Mouse (Mus musculus): ENCODE measurements around the gene Gm973. TPM values are rescaled to one million over a fixed set of nuclear protein-coding genes. Genes with fewer than 3 reads are reported as not detected.

Gm973 gene
- polyA plus RNA-seq, 1 experiment from 2014 or later: 5.5 TPM

DNA sequence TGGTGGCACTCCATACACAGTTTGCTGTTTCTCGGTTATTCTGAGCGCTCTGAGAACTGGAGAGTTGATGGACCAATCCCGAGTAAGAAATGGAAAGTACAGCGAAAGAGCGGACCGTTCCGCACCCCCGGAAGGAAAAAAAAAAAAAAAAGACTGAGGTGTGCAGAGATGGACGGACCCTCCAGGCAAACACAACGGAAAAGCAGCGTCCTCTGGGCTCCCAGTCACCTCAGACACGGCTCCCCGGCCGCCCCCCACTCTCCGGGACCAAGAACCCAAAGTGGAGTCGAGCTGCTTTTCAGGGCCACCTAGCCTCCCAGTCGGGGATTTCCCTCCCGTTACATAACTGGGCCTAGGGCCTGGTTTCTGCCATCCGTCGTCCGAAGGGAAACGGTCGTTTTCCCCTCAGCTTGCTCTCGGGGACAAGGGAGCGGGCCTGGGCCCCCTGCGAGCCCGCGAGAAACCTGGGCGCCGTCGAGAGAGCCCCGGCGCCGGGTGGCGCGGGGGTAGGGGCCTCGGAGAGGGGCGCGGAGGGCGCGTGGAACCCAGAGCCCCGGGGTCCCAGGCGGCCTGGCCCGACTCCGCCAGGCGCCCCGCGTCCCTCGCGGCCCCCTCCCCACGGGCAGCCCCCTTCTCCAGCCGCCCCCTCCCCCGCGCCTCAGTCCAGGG lies 154.0 kb downstream of the Gm973 start:
- no peaks in the 10 kb centered on the region for H3K27me3 ChIP-seq (replicated peaks; ENCODE audit: insufficient read depth, low read length)
- H3K4me3 ChIP-seq (ENCODE audit: low read depth, low read length): peak overlapping the region; percentile 99
- H3K9me3 ChIP-seq (ENCODE audit: low read length): no peaks in the 10 kb centered on the region
- peak overlapping the region; percentile 98 for H3K9ac ChIP-seq (replicated peaks; ENCODE audit: low read depth)
- TF ChIP-seq CTCF (IDR thresholded peaks at IDR 0.05) (no peak), EP300 (IDR thresholded peaks at IDR 0.05) (0 out of 2 replicates have a peak, but pooled peaks have one; percentile 18)
- peaks cover 11% of the 10 kb centered on the region; the same call in 1 of the 2 replicates for H3K4me1 ChIP-seq (ENCODE audit: insufficient read depth, low read depth, low read length)
- H3K4me2 ChIP-seq (replicated peaks; ENCODE audit: low read depth, low read length): peak overlapping the region; percentile 79
- WGBS: under 1% methylated on average over 35 of the region's 54 CpGs
- H3K27ac ChIP-seq (ENCODE audit: low read length): peak overlapping the region; percentile 97
- ATAC-seq (peak; percentile 57), DNase-seq (ENCODE audit: low spot score) (peak; percentile 57)
- H3K36me3 ChIP-seq (ENCODE audit: insufficient read depth, low read length): no peaks in the 10 kb centered on the region

DNA sequence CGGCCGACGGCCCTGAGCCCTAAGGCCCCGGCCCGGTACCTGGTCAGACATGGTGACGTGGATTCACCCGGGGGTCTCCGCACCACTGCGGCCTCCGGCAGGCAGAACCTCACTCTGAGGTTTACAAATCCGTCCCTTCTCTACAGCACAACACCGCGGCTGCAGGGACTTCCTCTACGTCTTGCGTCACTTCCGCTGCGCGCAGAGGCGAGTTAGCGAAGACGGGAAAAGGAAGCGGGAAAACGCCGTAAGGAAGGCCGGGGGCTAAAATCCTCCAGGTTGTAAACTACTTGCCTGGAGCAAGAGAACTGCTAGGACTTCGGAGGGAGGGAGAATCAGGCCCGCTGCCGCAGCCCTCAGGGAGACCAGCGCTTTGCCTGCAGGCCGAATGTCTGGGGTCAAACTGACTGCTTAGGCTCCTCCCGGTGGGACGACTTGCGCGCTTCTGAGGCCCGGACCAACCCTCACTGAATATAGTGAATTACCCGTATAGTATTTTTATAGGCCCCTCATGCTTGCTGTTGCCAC lies 154.6 kb downstream of the Gm973 start, which contains the start of gene Sumo1:
TSS of gene Sumo1 (minus strand) at position 194 of the 528 bp plus-strand sequence.
- H3K27ac ChIP-seq (ENCODE audit: low read length): peak within 1 kb of the TSS; percentile 97
- H3K4me2 ChIP-seq (replicated peaks; ENCODE audit: low read depth, low read length): peak within 1 kb of the TSS; percentile 79
- peak within 1 kb of the TSS; percentile 99 for H3K4me3 ChIP-seq (ENCODE audit: low read depth, low read length)
- no peaks in the 10 kb centered on the region for H3K9me3 ChIP-seq (ENCODE audit: low read length)
- WGBS: under 1% methylated on average over 36 of the region's 36 CpGs
- peak; percentile 97 for ATAC-seq
- no peaks in the 10 kb centered on the region for H3K36me3 ChIP-seq (ENCODE audit: insufficient read depth, low read length)
- peak within 1 kb of the TSS; percentile 98 for H3K9ac ChIP-seq (replicated peaks; ENCODE audit: low read depth)
- DNase-seq (ENCODE audit: low spot score): peak; percentile 96
- TF ChIP-seq CTCF (IDR thresholded peaks at IDR 0.05) (no peak), EP300 (IDR thresholded peaks at IDR 0.05) (no peak)
- H3K4me1 ChIP-seq (ENCODE audit: insufficient read depth, low read depth, low read length): peaks cover 11% of the 10 kb centered on the region; the same call in 1 of the 2 replicates
- H3K27me3 ChIP-seq (replicated peaks; ENCODE audit: insufficient read depth, low read length): no peaks in the 10 kb centered on the region

DNA sequence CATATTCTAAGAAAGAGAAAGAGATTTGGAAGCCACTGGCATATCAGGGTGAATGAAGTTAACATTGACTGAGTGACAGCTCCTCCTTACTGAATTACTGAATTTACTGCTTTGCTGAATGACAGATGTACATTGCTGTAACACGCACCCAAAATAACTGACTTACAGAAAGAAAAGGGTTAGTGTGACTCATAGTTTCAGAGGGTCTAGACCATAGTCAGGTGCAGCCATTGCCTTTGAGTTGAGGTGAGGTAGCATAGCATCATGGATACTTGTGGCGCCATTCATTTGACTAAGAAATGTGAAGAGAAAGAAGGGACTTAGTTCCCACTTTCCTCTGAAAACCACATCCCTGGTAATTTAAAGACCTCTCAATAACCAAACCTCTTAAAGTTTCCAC lies 157.6 kb downstream of the Gm973 start:
- TF ChIP-seq EP300 (IDR thresholded peaks at IDR 0.05) (no peak), CTCF (IDR thresholded peaks at IDR 0.05) (no peak)
- Histone ChIP-seq H3K27ac (ENCODE audit: low read length) (no peak overlapping the region), H3K4me3 (ENCODE audit: low read depth, low read length) (no peak overlapping the region), H3K27me3 (replicated peaks; ENCODE audit: insufficient read depth, low read length) (no peaks in the 10 kb centered on the region), H3K4me1 (ENCODE audit: insufficient read depth, low read depth, low read length) (peaks cover 4% of the 10 kb centered on the region; the same call in 1 of the 2 replicates), H3K4me2 (replicated peaks; ENCODE audit: low read depth, low read length) (no peak overlapping the region), H3K36me3 (ENCODE audit: insufficient read depth, low read length) (no peaks in the 10 kb centered on the region), H3K9me3 (ENCODE audit: low read length) (no peaks in the 10 kb centered on the region), H3K9ac (replicated peaks; ENCODE audit: low read depth) (no peak overlapping the region)
- DNase-seq (ENCODE audit: low spot score): no peak
- WGBS: 94% methylated on average over 2 of the region's 2 CpGs
- ATAC-seq: no peak

DNA sequence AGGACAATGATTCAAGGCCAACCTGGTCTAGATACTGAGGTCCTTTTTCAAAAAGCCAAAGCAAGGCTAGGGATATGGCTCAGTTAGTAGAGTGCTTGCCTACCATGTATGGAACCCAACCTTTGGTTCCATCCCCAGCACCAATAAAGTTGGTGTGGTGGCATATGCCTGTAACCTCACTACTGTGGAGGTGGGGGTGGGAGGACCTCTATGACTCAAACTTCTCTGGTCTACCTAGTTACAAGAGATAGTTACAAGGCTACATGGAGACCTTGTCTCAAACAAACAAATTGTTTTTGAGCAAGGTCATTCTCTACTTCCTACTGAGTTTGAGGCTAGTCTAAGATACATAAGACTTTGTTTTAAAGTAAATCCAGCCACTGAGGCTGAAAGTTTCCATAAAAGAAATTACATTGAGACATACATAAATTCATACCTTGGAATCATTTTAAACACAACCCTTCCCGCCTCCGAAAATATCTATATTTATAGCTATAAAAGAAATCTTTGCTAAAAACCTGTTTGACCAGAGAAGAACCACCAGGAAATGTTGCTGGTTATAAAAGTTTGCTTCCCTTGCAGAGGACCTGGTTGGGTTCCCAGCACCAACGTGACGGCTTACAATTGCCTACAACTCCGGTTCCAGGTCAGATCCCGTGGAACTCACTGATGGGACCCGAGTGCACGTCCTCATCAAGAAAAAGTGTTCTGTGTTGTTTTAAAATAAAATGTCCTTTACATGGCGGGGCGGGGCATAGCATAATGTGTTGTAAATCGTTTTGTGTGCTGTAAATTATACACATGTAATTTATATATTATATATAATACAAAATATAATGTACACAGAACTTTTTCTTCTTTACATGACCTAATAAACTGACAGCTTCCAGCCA lies 168.1 kb downstream of the Gm973 start:
- no peaks in the 10 kb centered on the region; the same call in 1 of the 2 replicates for H3K4me1 ChIP-seq (ENCODE audit: insufficient read depth, low read depth, low read length)
- peak overlapping the region; percentile 58 for H3K4me2 ChIP-seq (replicated peaks; ENCODE audit: low read depth, low read length)
- 7% methylated on average over 11 of the region's 11 CpGs for WGBS
- TF ChIP-seq CTCF (IDR thresholded peaks at IDR 0.05) (no peak), EP300 (IDR thresholded peaks at IDR 0.05) (no peak)
- H3K9me3 ChIP-seq (ENCODE audit: low read length): no peaks in the 10 kb centered on the region
- H3K27ac ChIP-seq (ENCODE audit: low read length): peak overlapping the region; percentile 73
- no peak overlapping the region; the same call in 1 of the 2 replicates for H3K9ac ChIP-seq (replicated peaks; ENCODE audit: low read depth)
- ATAC-seq: peak; percentile 43
- no peak for DNase-seq (ENCODE audit: low spot score)
- no peaks in the 10 kb centered on the region for H3K27me3 ChIP-seq (replicated peaks; ENCODE audit: insufficient read depth, low read length)
- peak overlapping the region; percentile 43 for H3K4me3 ChIP-seq (ENCODE audit: low read depth, low read length)
- no peaks in the 10 kb centered on the region for H3K36me3 ChIP-seq (ENCODE audit: insufficient read depth, low read length)

DNA sequence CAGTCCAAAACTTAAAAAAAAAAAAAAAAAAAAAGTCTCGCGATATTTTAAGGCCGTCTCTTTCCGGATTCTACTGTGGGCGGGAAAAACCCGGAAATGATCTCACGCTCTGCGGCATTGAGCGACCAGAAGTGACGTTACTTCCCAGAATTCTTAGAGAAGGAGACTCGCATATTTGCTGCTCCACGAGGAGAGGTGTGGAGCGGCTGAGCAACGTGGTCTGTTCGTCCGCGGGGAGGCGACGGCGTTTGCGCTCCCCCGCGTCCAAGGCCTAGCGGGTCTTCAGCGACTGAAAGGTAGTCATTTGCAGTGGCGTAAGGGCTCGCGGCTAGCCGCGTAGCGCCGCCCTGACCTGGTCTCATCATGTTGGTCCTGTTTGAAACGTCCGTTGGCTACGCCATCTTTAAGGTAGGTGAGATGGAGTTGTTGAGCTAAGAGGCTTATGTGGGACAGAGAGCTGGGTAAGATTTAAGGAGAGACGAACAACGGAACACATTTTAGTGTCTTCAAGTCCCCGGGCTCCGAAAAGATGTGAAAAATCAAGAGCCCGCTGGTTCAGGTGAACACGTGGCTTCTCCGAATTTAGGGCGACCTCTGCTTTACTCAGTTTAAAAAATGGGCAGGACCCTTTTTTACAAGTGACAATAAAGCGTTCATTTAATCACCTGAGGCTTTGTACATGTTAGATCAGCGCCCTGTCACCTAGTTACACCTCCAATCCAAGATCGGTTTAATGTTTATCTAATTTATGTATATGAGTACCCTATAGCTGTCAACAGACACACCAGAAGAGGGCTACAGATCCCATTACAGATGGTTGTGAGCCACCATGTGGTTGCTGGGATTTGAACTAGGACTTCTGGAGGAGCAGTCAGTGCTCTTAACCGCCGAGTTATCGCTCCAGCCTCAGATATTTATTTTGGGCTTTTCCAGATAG lies 169.0 kb downstream of the Gm973 start, which contains the start of gene Nop58:
TSS of gene Nop58 (plus strand) at position 153 of the 937 bp plus-strand sequence.
- under 1% methylated on average over 49 of the region's 49 CpGs for WGBS
- peak; percentile 99 for ATAC-seq
- TF ChIP-seq CTCF (IDR thresholded peaks at IDR 0.05): 0 out of 2 replicates have a peak, but pooled peaks have one; percentile 19
- TF ChIP-seq EP300 (IDR thresholded peaks at IDR 0.05): peak; percentile 92

More for the DNA sequence above, 169.0 kb downstream of the Gm973 start, which contains the start of gene Nop58:
- Histone ChIP-seq H3K27me3 (replicated peaks; ENCODE audit: insufficient read depth, low read length) (no peaks in the 10 kb centered on the region), H3K36me3 (ENCODE audit: insufficient read depth, low read length) (peaks cover 3% of the 10 kb centered on the region; the same call in 1 of the 2 replicates), H3K4me3 (ENCODE audit: low read depth, low read length) (peak within 1 kb of the TSS; percentile 43), H3K4me1 (ENCODE audit: insufficient read depth, low read depth, low read length) (no peaks in the 10 kb centered on the region; the same call in 1 of the 2 replicates), H3K4me2 (replicated peaks; ENCODE audit: low read depth, low read length) (peak within 1 kb of the TSS; percentile 60), H3K27ac (ENCODE audit: low read length) (peak within 1 kb of the TSS; percentile 73), H3K9ac (replicated peaks; ENCODE audit: low read depth) (peak within 1 kb of the TSS; percentile 19), H3K9me3 (ENCODE audit: low read length) (no peaks in the 10 kb centered on the region)
- peak; percentile 99 for DNase-seq (ENCODE audit: low spot score)

Other genes starting within 250 kb of the Gm973 start
- 7.1 and 9.6 TPM in 2 replicates for gene Fzd7, start 33.8 kb upstream of the Gm973 start, polyA plus RNA-seq (2015; fragmentation: Nextera tagmentation; extraction: Ambion mirVana)
- 257 and 273 TPM in 2 replicates for gene Sumo1, start 154.6 kb downstream of the Gm973 start, polyA plus RNA-seq (2015; fragmentation: Nextera tagmentation; extraction: Ambion mirVana)
- gene Nop58, start 168.7 kb downstream of the Gm973 start, polyA plus RNA-seq (2015; fragmentation: Nextera tagmentation; extraction: Ambion mirVana): 55.9 and 66.4 TPM in 2 replicates
- 17.9 and 22.2 TPM in 2 replicates for gene Bmpr2, start 247.1 kb downstream of the Gm973 start, polyA plus RNA-seq (2015; fragmentation: Nextera tagmentation; extraction: Ambion mirVana)